Mouse (Mus musculus) intestine, embryonic 16.5 days (tissue): ENCODE results near the gene Sox8. TPM values are rescaled to one million over a fixed set of nuclear protein-coding genes. Genes with fewer than 3 reads are reported as not detected.

ENCODE experiments used
- ATAC-seq: fragments of 200-750 bp; cut with Nextera tagmentation; 2 replicates; pipeline ENCODE4 v1.8.0; 2017; ENCODE audit warnings: moderate TSS enrichment, moderate library complexity
- H3K27ac ChIP-seq: fragments of 300-500 bp; sonication (generic); 2 replicates; pipeline ENCODE4 v1.5.1; 2014; ENCODE audit warnings: mild to moderate bottlenecking, low read length
- H3K27me3 ChIP-seq: fragments of 300-500 bp; sonication (generic); replicated peaks from 2 replicates; pipeline ENCODE4 v1.6.1; 2014; ENCODE audit warnings: low read length, control low read depth, mixed read lengths; ENCODE audit not compliant: control insufficient read depth, insufficient read depth
- H3K36me3 ChIP-seq: fragments of 300-500 bp; sonication (generic); 2 replicates; pipeline ENCODE4 v1.6.1; 2014; ENCODE audit warnings: low read length, control low read depth; ENCODE audit not compliant: control insufficient read depth, insufficient read depth
- H3K4me1 ChIP-seq: fragments of 300-500 bp; sonication (generic); 2 replicates; pipeline ENCODE4 v1.6.1; 2014; ENCODE audit warnings: low read length, control low read depth, mixed read lengths; ENCODE audit not compliant: control insufficient read depth, insufficient read depth
- H3K4me2 ChIP-seq: fragments of 300-500 bp; sonication (generic); 2 replicates; pipeline ENCODE4 v1.6.1; 2014; ENCODE audit warnings: low read depth, low read length, control low read depth
- H3K4me3 ChIP-seq: fragments of 300-500 bp; sonication (generic); 2 replicates; pipeline ENCODE4 v1.5.1; 2014; ENCODE audit warnings: mild to moderate bottlenecking, low read length
- H3K9ac ChIP-seq: fragments of 300-500 bp; sonication (generic); 2 replicates; pipeline ENCODE4 v1.6.1; 2014; ENCODE audit warnings: low read depth, low read length
- H3K9me3 ChIP-seq: fragments of 300-500 bp; sonication (generic); 2 replicates; pipeline ENCODE4 v1.6.1; 2016; ENCODE audit warnings: low read length, control low read depth; ENCODE audit not compliant: control insufficient read depth
- WGBS: fragments of 180-500 bp; shearing (Covaris S2); extraction: QIAGEN DNeasy Blood & Tissue Kit; methylation state at CpG from one replicate; pipeline ENCODE4 v1.1.7; 2014; 5-methylcytosine and 5-hydroxymethylcytosine counted together
- polyA plus RNA-seq: library from polyadenylated mRNA; unstranded; fragments of >200 nt; fragmentation: Nextera tagmentation; extraction: Ambion mirVana; gene quantifications from 2 replicates; pipeline ENCODE4 v1.2.1, GENCODE M21; 2015

The Sox8 gene
- polyA plus RNA-seq, 1 experiment from 2014 or later, result 3.6 TPM

DNA sequence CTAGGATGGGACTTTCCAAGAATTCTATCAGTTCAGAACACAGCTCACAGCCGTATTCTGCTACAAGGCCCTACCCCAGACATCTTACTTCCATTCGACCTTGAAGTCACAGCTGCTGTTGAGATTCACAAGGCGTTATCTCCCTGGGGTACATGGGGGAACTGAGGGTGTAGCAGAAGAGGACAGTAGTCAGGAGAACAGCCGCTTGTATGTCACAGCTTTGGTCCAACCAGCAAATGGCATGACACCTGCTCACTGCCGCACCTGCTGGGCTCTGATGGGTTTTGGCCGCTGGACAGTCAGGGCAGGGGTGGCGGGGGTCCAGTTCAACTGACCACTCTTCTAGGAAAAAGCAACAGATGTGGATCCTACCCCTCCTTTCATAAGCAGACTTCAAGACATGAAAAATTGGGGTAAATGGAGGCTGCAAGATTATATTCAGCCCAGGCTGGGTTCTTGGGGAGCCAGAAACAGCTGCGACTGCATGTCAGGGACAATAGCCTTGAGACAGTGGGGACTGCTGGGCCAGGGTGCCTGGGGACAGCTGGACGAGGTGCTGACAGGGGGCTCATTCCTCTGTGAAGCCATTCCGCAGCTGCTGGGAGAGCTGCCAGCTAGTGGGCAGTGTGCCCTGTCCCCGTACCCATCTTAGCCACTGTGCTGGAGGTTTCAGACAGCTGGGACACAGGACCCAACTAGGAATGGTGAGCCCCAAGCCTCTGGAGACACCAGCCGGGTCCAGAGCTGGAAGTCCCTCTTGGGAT is 4.9 kb upstream of the Sox8 start:
- no peaks in the 10 kb centered on the region for H3K9me3 ChIP-seq
- H3K4me3 ChIP-seq, result no peak overlapping the region
- H3K9ac ChIP-seq, result no peak overlapping the region
- H3K4me1 ChIP-seq, result peaks cover 18% of the 10 kb centered on the region
- H3K27ac ChIP-seq, result no peak overlapping the region
- H3K36me3 ChIP-seq, result no peaks in the 10 kb centered on the region
- H3K27me3 ChIP-seq, result peaks cover 8% of the 10 kb centered on the region
- WGBS, result 78% methylated on average over 12 of the region's 12 CpGs
- no peak overlapping the region for H3K4me2 ChIP-seq
- ATAC-seq, result no peak

DNA sequence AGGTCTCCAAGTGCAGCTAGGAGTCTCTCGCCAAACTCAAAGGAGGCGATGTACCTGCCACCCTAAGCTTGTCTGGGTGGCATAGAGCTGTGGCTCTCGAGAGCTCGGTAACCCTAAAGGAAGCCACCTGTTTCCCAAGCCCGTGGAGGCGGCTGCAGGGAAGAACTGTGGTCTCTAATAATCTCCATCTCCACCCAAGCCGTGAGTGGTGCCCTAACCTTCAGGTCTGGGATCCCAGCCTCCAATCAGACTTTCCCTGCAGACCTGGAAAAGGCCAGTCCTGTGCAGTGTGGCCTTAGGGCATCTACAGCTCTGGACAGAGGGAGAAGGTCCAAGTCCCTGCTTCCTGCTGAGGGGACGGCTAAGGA is 951 bp upstream of the Sox8 start:
- no peaks in the 10 kb centered on the region for H3K9me3 ChIP-seq
- no peaks in the 10 kb centered on the region for H3K36me3 ChIP-seq
- peaks cover 26% of the 10 kb centered on the region for H3K27me3 ChIP-seq
- 6% methylated on average over 8 of the region's 8 CpGs for WGBS
- peaks cover 17% of the 10 kb centered on the region for H3K4me1 ChIP-seq
- no peak overlapping the region for H3K27ac ChIP-seq
- H3K4me3 ChIP-seq, result peak overlapping the region; percentile 50
- H3K9ac ChIP-seq, result peak overlapping the region; percentile 68
- ATAC-seq, result no peak
- H3K4me2 ChIP-seq, result peak overlapping the region; percentile 97

DNA sequence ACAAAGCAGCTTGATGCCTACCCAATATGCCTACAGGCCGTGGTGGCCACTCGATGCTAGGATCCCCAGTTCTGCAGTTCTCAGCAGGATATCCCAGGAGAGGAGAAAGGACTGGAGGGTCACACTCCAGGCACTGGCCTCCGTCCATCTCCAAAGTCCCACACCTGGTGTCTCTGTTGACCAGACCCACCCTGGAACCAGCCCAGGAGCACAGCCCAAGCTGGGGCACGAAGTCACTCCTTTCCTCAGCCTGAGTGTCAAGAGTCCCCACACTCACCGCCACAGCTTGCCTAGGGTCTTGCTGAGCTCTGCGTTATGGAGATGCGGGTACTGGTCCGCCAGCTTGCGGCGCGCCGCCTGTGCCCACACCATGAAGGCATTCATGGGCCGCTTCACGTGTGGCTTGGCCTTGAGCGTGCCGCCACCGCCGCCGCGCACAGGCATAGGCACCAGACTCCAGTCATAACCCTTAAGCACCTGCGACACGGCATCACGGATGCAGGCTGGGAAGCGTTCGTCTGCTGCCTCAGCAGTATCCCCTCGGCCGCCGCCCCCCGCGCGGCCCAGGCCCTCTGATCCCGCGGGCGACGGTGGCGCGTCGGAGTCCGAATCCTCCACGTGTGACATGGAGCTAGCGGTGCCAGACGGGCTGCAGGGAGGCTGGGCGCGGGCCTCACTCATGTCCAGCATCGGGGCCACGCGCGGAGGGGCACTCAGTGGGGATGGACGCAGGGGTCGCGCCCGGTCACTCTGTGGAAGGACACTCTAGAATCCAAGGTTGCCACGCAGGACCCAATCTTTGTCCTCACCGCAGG is 446 bp downstream of the Sox8 start:
- 4% methylated on average over 54 of the region's 54 CpGs for WGBS
- Histone ChIP-seq H3K9me3 (no peaks in the 10 kb centered on the region), H3K27ac (no peak overlapping the region), H3K9ac (peak overlapping the region; percentile 68), H3K4me1 (peaks cover 19% of the 10 kb centered on the region), H3K27me3 (peaks cover 26% of the 10 kb centered on the region), H3K4me2 (peak overlapping the region; percentile 97), H3K36me3 (no peaks in the 10 kb centered on the region), H3K4me3 (peak overlapping the region; percentile 50)
- ATAC-seq, result peak; percentile 26

DNA sequence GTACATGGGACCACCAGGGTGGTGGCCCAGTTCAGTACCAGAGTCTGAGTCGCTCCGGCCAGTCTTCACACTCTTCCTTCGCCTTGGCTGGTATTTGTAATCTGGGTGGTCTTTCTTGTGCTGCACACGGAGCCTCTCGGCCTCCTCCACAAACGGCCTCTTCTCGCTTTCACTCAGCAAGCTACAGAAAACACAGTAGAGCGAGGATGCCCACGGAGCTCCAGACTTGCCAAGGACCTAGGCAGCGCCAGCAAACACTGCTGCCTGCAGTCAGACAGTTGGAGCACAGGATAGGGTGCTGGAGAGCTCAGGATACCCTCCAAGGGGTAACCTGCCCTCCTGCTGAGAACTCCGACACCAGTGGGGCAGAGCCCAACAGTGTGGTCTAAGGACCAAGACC is 1.6 kb downstream of the Sox8 start:
- H3K4me2 ChIP-seq, result no peak overlapping the region
- peaks cover 19% of the 10 kb centered on the region for H3K4me1 ChIP-seq
- H3K36me3 ChIP-seq, result no peaks in the 10 kb centered on the region
- H3K9me3 ChIP-seq, result no peaks in the 10 kb centered on the region
- no peak overlapping the region for H3K9ac ChIP-seq
- H3K27me3 ChIP-seq, result peaks cover 26% of the 10 kb centered on the region
- no peak for ATAC-seq
- H3K27ac ChIP-seq, result no peak overlapping the region
- peak overlapping the region; percentile 50 for H3K4me3 ChIP-seq
- WGBS, result 83% methylated on average over 11 of the region's 11 CpGs

DNA sequence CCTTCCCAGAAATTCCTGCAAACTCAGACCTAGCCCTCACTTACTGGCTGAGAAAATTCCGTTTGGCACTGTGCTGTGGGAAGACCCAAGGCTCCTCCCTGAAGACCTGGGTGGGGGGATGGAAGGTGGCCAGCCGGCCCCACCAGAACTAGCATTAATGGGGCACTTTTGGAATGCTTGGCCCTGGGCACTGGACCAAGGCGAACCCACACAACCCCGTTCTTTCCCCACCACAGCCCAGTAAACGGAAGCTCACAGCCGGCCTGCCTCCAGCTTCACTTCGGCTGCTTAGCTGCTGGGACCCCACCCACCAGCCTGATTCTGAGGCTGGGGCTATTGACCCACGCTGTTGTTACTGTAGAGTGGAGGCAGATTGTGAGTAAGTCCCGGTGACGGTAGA is 2.3 kb downstream of the Sox8 start:
- WGBS, result 47% methylated on average over 10 of the region's 10 CpGs
- peaks cover 26% of the 10 kb centered on the region for H3K27me3 ChIP-seq
- peaks cover 19% of the 10 kb centered on the region for H3K4me1 ChIP-seq
- ATAC-seq, result no peak
- no peaks in the 10 kb centered on the region for H3K9me3 ChIP-seq
- H3K4me2 ChIP-seq, result no peak overlapping the region
- H3K36me3 ChIP-seq, result no peaks in the 10 kb centered on the region
- H3K4me3 ChIP-seq, result peak overlapping the region; percentile 3; the same call in 1 of the 2 replicates
- no peak overlapping the region for H3K27ac ChIP-seq
- H3K9ac ChIP-seq, result peak overlapping the region; percentile 2; the same call in 1 of the 2 replicates

DNA sequence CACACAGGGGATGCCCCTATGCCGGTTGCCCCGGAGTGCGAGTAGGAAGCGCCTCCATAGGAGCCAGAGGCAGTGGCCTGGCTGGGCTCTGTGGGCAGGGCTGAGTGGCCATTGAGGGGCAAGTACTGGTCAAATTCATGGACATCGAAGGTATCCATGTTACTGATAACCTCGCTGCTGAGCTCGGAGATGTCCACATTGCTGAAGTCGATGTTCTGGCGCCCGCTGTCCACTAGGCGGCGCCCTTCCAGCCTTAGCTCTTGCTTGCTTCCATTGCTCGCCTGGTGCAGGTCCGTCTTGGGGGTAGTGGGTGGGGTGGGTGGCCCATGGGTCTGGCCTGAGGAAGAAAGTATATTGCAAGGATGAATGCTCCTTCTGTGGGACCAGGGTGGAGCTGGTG is 2.7 kb downstream of the Sox8 start:
- Histone ChIP-seq H3K9me3 (no peaks in the 10 kb centered on the region), H3K36me3 (no peaks in the 10 kb centered on the region), H3K27me3 (peaks cover 26% of the 10 kb centered on the region), H3K4me2 (no peak overlapping the region), H3K4me3 (no peak overlapping the region), H3K4me1 (peaks cover 19% of the 10 kb centered on the region), H3K27ac (no peak overlapping the region), H3K9ac (no peak overlapping the region; the same call in 1 of the 2 replicates)
- no peak for ATAC-seq
- WGBS, result 27% methylated on average over 14 of the region's 14 CpGs

DNA sequence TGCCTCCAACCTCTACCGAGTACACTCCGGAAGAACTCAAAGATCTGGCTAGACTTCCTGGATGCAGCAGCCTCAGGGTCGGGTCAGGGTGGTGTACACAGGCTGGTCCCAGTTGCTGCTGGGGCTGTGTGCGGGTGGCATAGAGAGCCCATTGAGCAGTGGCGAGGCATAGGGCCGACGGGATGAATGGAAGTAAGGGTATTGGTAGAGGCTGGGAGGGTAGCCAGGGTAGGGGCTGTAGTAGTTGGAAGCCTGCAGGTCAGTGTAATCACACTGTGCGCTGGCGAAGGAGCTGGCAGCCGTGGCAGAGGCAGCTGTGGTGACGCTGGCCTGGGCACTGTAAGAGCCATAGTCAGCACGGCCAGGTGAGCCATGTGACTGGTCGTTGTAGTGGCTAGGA is 3.2 kb downstream of the Sox8 start:
- WGBS, result 76% methylated on average over 13 of the region's 13 CpGs

GRCm38 (mm10) chr17:25565860-25566600 is 4.5 kb downstream of the Sox8 start:
- H3K9me3 ChIP-seq, result no peaks in the 10 kb centered on the region
- no peak overlapping the region for H3K9ac ChIP-seq
- H3K4me3 ChIP-seq, result no peak overlapping the region
- H3K27me3 ChIP-seq, result peaks cover 24% of the 10 kb centered on the region
- peaks cover 14% of the 10 kb centered on the region for H3K4me1 ChIP-seq
- WGBS, result 75% methylated on average over 17 of the region's 17 CpGs
- H3K4me2 ChIP-seq, result no peak overlapping the region
- no peak for ATAC-seq
- H3K36me3 ChIP-seq, result no peaks in the 10 kb centered on the region
- no peak overlapping the region for H3K27ac ChIP-seq

More for the DNA sequence above, 3.2 kb downstream of the Sox8 start:
- no peaks in the 10 kb centered on the region for H3K9me3 ChIP-seq
- H3K27me3 ChIP-seq, result peaks cover 26% of the 10 kb centered on the region
- no peak overlapping the region for H3K4me3 ChIP-seq
- no peak overlapping the region for H3K9ac ChIP-seq
- no peak for ATAC-seq
- H3K36me3 ChIP-seq, result no peaks in the 10 kb centered on the region
- no peak overlapping the region for H3K27ac ChIP-seq
- H3K4me2 ChIP-seq, result no peak overlapping the region
- peaks cover 19% of the 10 kb centered on the region for H3K4me1 ChIP-seq

DNA sequence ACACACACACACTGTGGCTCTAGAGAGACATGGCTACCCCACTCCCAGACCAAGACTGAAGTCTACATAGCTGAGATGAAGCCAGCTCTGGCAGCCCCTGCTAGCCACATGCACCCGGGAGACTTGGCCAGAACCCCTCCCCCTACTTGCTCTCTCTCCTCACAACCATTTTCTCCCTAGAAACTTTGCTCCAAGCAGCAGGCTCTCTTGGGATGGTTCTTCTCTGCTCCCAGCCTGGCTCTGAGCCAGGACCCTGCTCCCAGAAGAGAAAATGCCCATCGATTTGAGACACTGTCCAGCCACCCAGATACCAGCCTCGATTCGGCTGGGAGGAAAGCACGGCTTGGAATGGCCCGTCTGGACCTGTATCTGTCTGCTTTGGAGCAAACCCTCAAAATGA is 5.2 kb downstream of the Sox8 start:
- Histone ChIP-seq H3K36me3 (no peaks in the 10 kb centered on the region), H3K4me2 (no peak overlapping the region), H3K4me3 (no peak overlapping the region), H3K27me3 (peaks cover 17% of the 10 kb centered on the region), H3K4me1 (peaks cover 9% of the 10 kb centered on the region), H3K9ac (no peak overlapping the region), H3K9me3 (no peaks in the 10 kb centered on the region), H3K27ac (no peak overlapping the region)
- ATAC-seq, result peak; percentile 25; the same call in 1 of the 2 replicates
- WGBS, result 17% methylated on average over 6 of the region's 6 CpGs
